Mouse (Mus musculus): ENCODE measurements at regions not wholly inside any gene's neighbourhood (a gene's known extent, or its start where the extent isn't known, plus 50 kb on each side); places are given as distances from the start of the nearest gene placed in this dataset.

- in situ Hi-C loops (cut with MboI; ENCODE audit: unreplicated experiment in 2 of 2) = no loop called here
Observed at GRCm38 (mm10) chr4:127647189-127647588, 289.2 kb upstream of the Gjb5 start.

GRCm38 (mm10) chr4:127640251-127641085 is 282.5 kb upstream of the Gjb5 start:
- in situ Hi-C loops (cut with MboI; ENCODE audit: unreplicated experiment in 2 of 2) = no loop called here

- in situ Hi-C loops (cut with MboI; ENCODE audit: unreplicated experiment in 2 of 2) = no loop called here
Observed at GRCm38 (mm10) chr4:127639765-127640164, 281.8 kb upstream of the Gjb5 start.

- in situ Hi-C loops (cut with MboI; ENCODE audit: unreplicated experiment in 2 of 2) = no loop called here
Observed at GRCm38 (mm10) chr4:127636934-127637333, 279.0 kb upstream of the Gjb5 start.

- in situ Hi-C loops (cut with MboI; ENCODE audit: unreplicated experiment in 2 of 2) = no loop called here
Observed at GRCm38 (mm10) chr4:127635262-127635661, 277.3 kb upstream of the Gjb5 start.

- in situ Hi-C loops (cut with MboI; ENCODE audit: unreplicated experiment in 2 of 2) = no loop called here
Observed at GRCm38 (mm10) chr4:127619870-127620269, 261.9 kb upstream of the Gjb5 start.

GRCm38 (mm10) chr4:127612761-127613160 is 254.8 kb upstream of the Gjb5 start:
- in situ Hi-C loops (cut with MboI; ENCODE audit: unreplicated experiment in 2 of 2) = no loop called here

- in situ Hi-C loops (cut with MboI; ENCODE audit: unreplicated experiment in 2 of 2) = no loop called here
Observed at GRCm38 (mm10) chr4:127600919-127601318, 242.9 kb upstream of the Gjb5 start.

- in situ Hi-C loops (cut with MboI; ENCODE audit: unreplicated experiment in 2 of 2) = no loop called here
Observed at GRCm38 (mm10) chr4:127598610-127599009, 240.6 kb upstream of the Gjb5 start.

GRCm38 (mm10) chr4:127594081-127594480 is 236.1 kb upstream of the Gjb5 start:
- in situ Hi-C loops (cut with MboI; ENCODE audit: unreplicated experiment in 2 of 2) = no loop called here

- in situ Hi-C loops (cut with MboI; ENCODE audit: unreplicated experiment in 2 of 2) = no loop called here
Observed at GRCm38 (mm10) chr4:127591540-127591939, 233.6 kb upstream of the Gjb5 start.

GRCm38 (mm10) chr4:127586822-127587221 is 228.8 kb upstream of the Gjb5 start:
- in situ Hi-C loops (cut with MboI; ENCODE audit: unreplicated experiment in 2 of 2) = no loop called here

- in situ Hi-C loops (cut with MboI; ENCODE audit: unreplicated experiment in 2 of 2) = no loop called here
Observed at GRCm38 (mm10) chr4:127576521-127576920, 218.5 kb upstream of the Gjb5 start.

GRCm38 (mm10) chr4:127562602-127563001 is 204.6 kb upstream of the Gjb5 start:
- in situ Hi-C loops (cut with MboI; ENCODE audit: unreplicated experiment in 2 of 2) = no loop called here

- in situ Hi-C loops (cut with MboI; ENCODE audit: unreplicated experiment in 2 of 2) = no loop called here
Observed at GRCm38 (mm10) chr4:127558572-127558971, 200.6 kb upstream of the Gjb5 start.

GRCm38 (mm10) chr4:127552456-127553225 is 194.7 kb upstream of the Gjb5 start:
- in situ Hi-C loops (cut with MboI; ENCODE audit: unreplicated experiment in 2 of 2) = no loop called here

- in situ Hi-C loops (cut with MboI; ENCODE audit: unreplicated experiment in 2 of 2) = loop anchor here in 1 of 2 experiments (25.0 kb wide), 1 partner anchor 1313 kb away; no protein-coding TSS in a partner anchor
Observed at GRCm38 (mm10) chr4:127549581-127549980, 191.6 kb upstream of the Gjb5 start.

GRCm38 (mm10) chr4:127549018-127549417 is 191.0 kb upstream of the Gjb5 start:
- in situ Hi-C loops (cut with MboI; ENCODE audit: unreplicated experiment in 2 of 2) = loop anchor here in 1 of 2 experiments (25.0 kb wide), 1 partner anchor 1313 kb away; no protein-coding TSS in a partner anchor

GRCm38 (mm10) chr4:127545106-127545505 is 187.1 kb upstream of the Gjb5 start:
- in situ Hi-C loops (cut with MboI; ENCODE audit: unreplicated experiment in 2 of 2) = loop anchor here in 1 of 2 experiments (25.0 kb wide), 1 partner anchor 1317 kb away; no protein-coding TSS in a partner anchor

- in situ Hi-C loops (cut with MboI; ENCODE audit: unreplicated experiment in 2 of 2) = loop anchor here in 1 of 2 experiments (25.0 kb wide), 1 partner anchor 1319 kb away; no protein-coding TSS in a partner anchor
Observed at GRCm38 (mm10) chr4:127543276-127543675, 185.3 kb upstream of the Gjb5 start.

- in situ Hi-C loops (cut with MboI; ENCODE audit: unreplicated experiment in 2 of 2) = loop anchor here in 1 of 2 experiments (25.0 kb wide), 1 partner anchor 1320 kb away; no protein-coding TSS in a partner anchor
Observed at GRCm38 (mm10) chr4:127542771-127543170, 184.8 kb upstream of the Gjb5 start.

Data from v-Abl transformed pro-B cells (cell line).